Mouse (Mus musculus) ovary, postnatal 10 days (tissue): ENCODE measurements at regions not wholly inside any gene's neighbourhood (a gene's known extent, or its start where the extent isn't known, plus 50 kb on each side); places are given as distances from the start of the nearest gene placed in this dataset.

ENCODE experiments used
- DNase-seq: peaks from one replicate; pipeline ENCODE4 v3.0.0; 2022; ENCODE audit warnings: low spot score

GRCm38 (mm10) chr2:133221762-133222556 is 276.3 kb upstream of the Fermt1 start:
- DNase-seq: no peak

- DNase-seq: no peak
Measured at GRCm38 (mm10) chr2:133235175-133235920, 289.6 kb upstream of the Fermt1 start.

- DNase-seq: no peak
Measured at GRCm38 (mm10) chr2:133252131-133252530, 299.8 kb upstream of the Bmp2 start.

DNA sequence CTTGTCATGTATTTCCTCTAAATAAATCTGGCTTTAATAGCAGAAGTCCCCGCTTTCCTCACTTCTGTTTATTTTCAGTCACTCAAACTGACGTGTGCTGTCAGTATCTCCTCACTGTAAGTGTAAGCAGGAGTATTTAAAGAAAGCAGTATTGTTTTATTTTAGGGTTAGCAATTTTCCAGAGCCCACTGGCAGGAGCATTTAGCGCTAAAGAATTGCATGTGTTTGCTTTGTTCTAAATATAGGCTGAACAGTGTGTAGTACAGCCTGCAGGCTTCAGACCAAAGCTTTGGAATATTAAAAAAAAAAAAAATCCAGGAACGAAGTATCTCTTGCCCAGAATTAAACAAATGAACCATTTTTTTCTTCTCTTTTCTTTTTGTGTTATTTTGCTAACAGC is 277.5 kb upstream of the Bmp2 start:
- DNase-seq: no peak

DNA sequence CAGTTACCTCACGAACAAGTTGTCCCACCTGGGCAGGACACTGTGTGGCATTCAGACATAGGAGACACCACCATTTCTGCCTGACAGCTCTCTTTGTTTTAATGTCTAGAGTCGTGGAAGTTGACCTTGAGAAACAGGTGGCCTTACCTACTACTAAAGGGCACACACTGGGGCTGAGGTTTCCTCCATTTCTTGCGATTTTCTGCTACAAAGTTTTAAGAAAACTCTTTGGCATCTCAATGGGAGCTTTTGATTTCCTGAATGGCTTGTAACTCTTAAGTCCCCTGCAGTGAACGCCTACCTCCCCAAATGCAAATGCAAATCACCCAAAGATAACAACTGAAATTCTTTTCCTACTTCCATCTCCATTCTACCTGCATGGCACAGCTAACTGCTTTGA is 273.4 kb upstream of the Bmp2 start:
- no peak for DNase-seq

GRCm38 (mm10) chr2:133279275-133279674 is 272.7 kb upstream of the Bmp2 start:
- DNase-seq: no peak

DNA sequence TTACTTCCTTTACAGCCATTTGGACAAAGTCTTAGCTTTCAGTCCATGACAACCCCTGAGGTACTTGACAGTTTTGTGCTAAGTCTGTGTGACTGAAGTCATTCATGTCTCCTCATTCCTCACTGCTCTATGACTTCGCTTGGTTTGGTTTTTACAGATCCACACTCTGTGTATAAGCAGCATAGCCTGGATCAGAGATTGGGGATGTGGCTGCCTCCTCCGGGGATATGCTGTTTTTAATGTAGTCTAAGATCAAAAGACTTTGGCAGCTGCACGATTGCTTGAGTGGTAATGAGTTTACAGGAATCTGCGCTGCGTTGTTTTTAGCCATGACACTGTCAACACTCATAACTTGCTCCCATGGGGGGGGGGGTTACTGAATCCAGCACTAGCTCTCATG is 269.3 kb upstream of the Bmp2 start:
- DNase-seq: no peak

DNA sequence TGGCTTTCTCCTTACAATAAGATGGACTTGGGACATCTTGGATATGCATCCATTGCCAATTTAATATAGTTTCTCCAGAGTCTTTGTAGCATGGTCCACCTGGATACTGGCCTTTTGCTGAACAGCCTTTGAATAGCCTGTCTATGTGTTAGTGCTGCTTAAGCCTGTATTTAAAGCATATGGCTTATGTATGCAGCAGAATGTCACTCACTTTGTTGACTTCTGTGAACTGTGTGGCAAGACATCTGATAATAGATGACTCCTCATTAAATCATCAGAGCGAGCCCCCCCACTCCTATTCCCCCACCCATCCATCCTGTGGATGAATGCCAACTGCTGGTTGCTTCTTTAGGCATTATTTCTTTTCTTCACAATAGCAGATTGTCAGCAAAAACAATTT is 268.2 kb upstream of the Bmp2 start:
- no peak for DNase-seq

DNA sequence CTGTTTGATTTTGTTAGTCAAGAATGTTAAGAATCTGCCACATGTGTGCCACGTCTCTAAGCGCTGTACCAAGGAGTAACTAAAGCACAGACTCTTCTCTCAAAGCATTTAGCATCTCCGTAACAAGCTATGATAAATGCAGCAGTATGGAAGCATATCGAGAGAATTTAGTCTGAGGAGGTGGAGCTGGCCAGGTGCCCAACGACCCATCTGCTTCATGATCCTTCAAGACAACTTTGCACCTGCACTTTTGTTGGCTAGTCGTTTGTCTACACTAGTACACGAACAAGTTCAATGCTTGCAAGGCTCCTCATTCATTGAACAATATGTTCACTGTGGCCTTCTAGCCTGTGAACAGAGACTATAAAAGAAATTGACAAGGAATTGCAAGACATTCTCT is 257.8 kb upstream of the Bmp2 start:
- no peak for DNase-seq

- no peak for DNase-seq
Measured at GRCm38 (mm10) chr2:133305936-133306335, 246.0 kb upstream of the Bmp2 start.

DNA sequence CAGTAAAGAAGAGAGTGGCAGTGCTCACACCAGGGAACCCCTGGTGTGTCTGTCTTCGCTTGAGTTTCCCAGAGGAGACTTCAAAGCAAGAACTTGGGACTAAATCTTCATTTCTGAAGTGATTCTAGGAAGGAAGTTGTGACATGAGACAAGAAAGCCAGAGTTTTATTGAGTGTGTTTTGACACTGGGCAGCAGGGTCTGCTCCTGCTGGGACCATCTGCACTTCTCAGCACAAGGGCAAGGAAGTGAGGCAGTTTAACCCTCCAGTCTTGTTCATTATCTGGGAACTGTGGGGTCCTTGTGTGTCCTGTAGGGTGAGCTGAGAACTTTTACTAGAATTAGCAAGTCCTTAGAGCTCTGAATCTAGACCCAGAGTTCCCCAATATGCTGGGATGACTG is 241.0 kb upstream of the Bmp2 start:
- no peak for DNase-seq

DNA sequence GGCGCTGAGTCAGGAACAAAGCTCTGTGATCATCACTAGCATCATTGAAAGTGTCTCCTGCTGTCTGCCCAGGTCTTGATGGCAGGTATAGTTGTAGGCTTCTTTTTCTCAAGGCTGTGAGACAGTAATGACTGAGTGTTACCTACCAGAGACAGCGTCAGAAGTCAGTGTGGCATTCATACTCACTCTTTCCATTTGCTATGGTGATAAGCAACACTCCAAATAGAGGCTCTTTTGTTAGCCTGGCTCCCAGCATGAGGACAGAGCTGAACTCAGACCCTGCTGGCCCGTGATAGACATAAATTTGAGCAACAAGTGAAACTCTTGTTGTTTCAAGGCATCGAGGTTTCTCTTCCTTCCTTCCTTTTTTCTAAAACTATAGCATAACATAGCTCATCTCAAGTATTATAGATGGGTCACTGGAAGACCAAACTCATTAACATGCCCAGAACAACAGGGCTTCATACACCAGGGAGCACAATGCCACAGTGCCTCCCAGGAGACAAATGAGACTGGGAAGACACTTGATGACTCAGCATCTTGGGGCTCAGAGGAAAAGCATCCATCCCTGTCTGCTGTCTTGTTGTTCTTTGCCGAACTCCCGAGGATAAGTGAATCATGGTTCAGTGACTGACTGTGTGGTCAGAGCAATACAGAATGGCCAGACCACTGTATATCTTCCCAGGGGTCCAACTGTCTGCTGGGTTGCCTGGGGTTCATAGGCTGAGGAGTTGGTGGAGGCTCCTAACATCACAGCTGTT is 225.5 kb upstream of the Bmp2 start:
- no peak for DNase-seq

DNA sequence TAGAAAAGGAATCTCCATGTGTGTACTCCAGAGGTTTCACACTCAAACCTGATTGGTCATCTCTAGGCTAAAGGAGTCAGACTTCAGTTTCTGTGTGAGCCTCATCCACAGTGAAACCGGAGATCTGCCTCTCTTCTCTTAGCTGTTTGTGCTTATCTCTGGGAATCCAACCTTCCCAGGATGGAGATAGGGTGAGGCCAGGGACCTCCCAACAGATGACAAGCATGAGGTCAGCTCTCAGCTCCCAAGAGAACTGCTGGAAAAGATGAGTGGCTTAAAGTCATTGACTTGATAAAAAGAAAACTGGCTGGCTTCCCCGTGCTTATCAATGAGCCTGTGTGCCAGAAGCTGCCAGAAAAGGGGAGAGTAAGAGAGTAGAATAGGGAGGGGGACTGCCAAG is 224.3 kb upstream of the Bmp2 start:
- DNase-seq: no peak

DNA sequence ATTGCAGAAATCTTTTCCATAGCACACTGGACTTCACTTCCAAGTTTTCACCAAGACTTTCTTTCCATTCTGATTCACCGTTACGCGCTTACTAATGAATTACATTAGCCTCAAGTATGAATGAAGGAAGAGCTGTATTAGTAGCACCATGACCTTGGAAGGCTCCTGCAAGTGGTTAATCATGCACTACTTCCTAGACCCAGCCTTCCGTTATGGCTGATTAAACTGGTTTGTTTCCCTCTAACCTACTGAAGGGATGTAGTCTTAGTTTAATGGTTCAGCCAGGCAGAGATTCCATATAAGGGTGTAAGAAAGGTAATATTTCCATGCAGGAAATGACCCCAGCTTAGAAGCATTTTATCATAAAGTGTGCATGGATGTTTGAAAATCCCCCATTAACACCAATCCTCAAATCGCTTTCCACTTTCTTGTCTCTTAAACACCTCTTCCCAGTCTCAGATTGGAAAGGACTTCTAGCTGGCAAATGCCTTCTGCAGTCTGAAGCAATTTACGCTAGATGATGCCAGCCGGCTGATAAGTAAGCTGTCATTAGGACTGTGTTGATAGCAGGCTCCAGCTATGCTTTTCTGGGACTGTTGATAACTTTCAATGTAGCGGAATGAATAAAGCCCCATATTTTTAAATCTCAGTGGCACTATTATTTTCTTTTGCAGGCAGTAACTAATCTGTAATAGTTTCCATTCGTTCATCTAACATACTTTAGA is 215.6 kb upstream of the Bmp2 start:
- DNase-seq: no peak

DNA sequence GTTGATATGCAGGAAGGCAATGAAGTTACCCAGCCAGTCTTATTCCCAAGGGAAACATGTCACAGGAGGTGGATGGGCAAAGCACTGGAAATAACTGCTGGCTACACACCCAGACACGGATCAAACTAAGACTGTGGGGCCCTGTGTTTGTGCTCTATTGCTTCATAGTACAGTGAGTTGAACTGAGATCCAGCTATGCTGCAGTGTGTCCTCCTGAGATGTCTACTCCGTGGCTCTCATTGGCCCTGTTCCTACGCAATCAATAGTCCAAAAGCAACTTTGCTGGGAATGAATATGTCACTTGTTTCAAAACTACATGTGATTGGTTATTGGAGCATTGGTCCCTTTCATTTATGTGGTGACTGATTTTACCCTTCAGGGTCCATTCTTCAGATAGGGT is 213.8 kb upstream of the Bmp2 start:
- no peak for DNase-seq

GRCm38 (mm10) chr2:133341352-133341751 is 210.6 kb upstream of the Bmp2 start:
- DNase-seq: no peak

DNA sequence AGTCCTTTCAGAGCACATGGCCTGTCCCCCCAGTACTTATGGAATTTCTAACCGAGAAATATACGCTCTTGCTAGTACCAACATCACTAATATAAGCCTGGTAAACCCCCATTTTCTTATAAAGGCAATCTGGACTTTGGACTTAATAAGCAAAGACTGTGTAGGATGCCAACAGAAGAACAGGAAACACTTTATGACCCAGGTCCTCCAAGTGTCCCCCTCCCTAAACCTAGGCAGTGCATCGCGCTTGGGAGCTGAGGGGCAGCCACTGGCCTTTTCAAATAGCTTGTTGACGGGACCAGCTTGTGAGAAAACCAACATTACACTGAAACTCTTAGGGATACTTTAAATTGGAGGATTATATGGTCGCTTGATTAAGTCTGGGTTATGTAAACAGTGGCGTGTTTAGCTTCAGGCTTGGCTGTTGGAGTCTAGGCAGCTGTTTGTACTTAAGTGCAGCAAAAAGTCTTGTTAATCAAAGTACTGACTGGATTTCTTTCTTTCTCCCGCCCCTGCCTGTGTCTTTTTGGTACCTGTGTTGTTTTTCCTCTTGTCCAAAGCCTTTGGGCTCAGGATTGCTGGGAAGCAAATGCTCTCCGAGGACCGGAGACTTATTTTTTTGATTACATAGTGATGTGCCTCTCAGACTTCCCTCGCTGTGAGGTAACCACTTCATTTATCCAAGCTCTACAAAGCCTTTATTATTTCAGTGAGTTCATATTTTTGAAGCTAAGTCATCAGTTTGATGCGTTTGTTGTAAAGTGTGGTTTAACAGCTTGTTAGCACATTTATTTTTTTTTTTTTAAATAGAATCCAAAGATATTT is 205.8 kb upstream of the Bmp2 start:
- DNase-seq: no peak

- no peak for DNase-seq
Measured at GRCm38 (mm10) chr2:133346789-133347424, 205.1 kb upstream of the Bmp2 start.

DNA sequence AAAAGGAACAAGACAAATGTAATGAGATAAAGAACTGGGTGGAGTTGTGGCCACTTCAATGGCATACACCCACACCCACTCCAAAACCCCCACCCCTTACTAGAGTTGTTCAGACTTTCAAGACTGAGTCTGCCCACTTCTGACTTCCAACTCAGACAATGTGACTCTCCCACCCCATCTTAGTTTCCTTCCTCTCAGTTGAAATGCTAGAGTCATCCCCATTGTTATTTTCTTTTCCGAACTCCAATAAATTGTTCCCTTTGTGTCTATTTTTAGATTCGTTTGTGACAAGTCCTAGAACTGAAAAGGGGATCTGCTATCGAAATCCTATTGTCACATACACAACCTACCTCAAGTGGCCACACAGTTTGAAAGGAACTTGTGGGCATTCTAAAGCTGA is 200.7 kb upstream of the Bmp2 start:
- no peak for DNase-seq

DNA sequence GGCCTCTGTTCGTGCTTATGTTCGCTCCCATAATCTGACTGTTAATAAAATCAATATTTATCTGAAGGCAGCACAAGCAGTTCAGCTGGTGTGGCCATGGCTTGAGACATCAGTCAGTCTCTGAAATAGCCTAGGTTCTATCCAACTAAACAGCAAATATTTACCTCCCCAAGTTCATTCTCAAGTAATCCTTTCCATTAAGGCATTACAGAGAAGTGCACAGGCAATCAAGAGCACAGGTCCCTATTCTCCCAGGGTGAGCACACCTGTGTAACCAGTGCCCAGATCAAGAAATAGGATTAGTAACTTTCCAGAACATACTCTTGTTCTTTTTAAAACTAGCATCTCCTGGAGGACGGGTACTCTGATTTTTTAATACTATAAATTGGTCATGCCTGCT is 199.2 kb upstream of the Bmp2 start:
- DNase-seq: no peak
